Mouse (Mus musculus) intestine, postnatal 0 days (tissue): Measurements from ENCODE around the gene Pak3. TPM values are rescaled to one million over a fixed set of nuclear protein-coding genes. Genes with fewer than 3 reads are reported as not detected.

Source experiments
- ATAC-seq: fragments of 200-750 bp; cut with Nextera tagmentation; 2 replicates; pipeline ENCODE4 v1.8.0; 2017; ENCODE audit warnings: mild to moderate bottlenecking, moderate TSS enrichment, moderate library complexity
- H3K27ac ChIP-seq: fragments of 300-500 bp; sonication (generic); 2 replicates; pipeline ENCODE4 v1.5.1; 2014; ENCODE audit warnings: mild to moderate bottlenecking, low read depth, low read length, moderate library complexity
- H3K27me3 ChIP-seq: fragments of 300-500 bp; sonication (generic); replicated peaks from 2 replicates; pipeline ENCODE4 v1.6.1; 2014; ENCODE audit warnings: low read length, mixed read lengths; ENCODE audit not compliant: control insufficient read depth, insufficient read depth
- H3K36me3 ChIP-seq: fragments of 300-500 bp; sonication (generic); 2 replicates; pipeline ENCODE4 v1.6.1; 2014; ENCODE audit warnings: mild to moderate bottlenecking, moderate library complexity; ENCODE audit not compliant: control insufficient read depth, insufficient read depth
- H3K4me1 ChIP-seq: fragments of 300-500 bp; sonication (generic); replicated peaks from 2 replicates; pipeline ENCODE4 v1.6.1; 2014; ENCODE audit warnings: antibody characterized with exemption, low read length, mixed read lengths; ENCODE audit not compliant: control insufficient read depth, insufficient read depth
- H3K4me2 ChIP-seq: fragments of 300-500 bp; sonication (generic); replicated peaks from 2 replicates; pipeline ENCODE4 v1.6.1; 2014; ENCODE audit warnings: low read depth, mild to moderate bottlenecking, moderate library complexity
- H3K4me3 ChIP-seq: fragments of 300-500 bp; sonication (generic); 2 replicates; pipeline ENCODE4 v1.5.1; 2014; ENCODE audit warnings: low read depth, low read length
- H3K9ac ChIP-seq: fragments of 300-500 bp; sonication (generic); 2 replicates; pipeline ENCODE4 v1.6.1; 2014; ENCODE audit warnings: mild to moderate bottlenecking, low read depth, low read length
- H3K9me3 ChIP-seq: fragments of 300-500 bp; sonication (generic); 2 replicates; pipeline ENCODE4 v1.6.1; 2016; ENCODE audit warnings: mixed run types; ENCODE audit not compliant: control insufficient read depth
- CTCF ChIP-seq: sonication (generic); IDR thresholded peaks from 2 replicates; pipeline ENCODE4 v1.5.1; 2016; ENCODE audit warnings: low read depth, mild to moderate bottlenecking, control low read depth, antibody characterized with exemption, moderate library complexity
- WGBS: fragments of 180-500 bp; shearing (Covaris S2); extraction: QIAGEN DNeasy Blood & Tissue Kit; methylation state at CpG from one replicate; pipeline ENCODE4 v1.1.7; 2014; 5-methylcytosine and 5-hydroxymethylcytosine counted together
- polyA plus RNA-seq: library from polyadenylated mRNA; unstranded; fragments of >200 nt; fragmentation: Nextera tagmentation; extraction: Ambion mirVana; gene quantifications from 2 replicates; pipeline ENCODE4 v1.2.1, GENCODE M21; 2015

The Pak3 gene
- polyA plus RNA-seq, 1 experiment from 2014 or later, result 3.1 TPM

GRCm38 (mm10) chrX:143520195-143520594 is 1.8 kb downstream of the Pak3 start:
- TF ChIP-seq CTCF, result no peak
- Histone ChIP-seq H3K36me3 (no peaks in the 10 kb centered on the region), H3K4me3 (no peak overlapping the region), H3K27ac (no peak overlapping the region), H3K9ac (no peak overlapping the region), H3K4me2 (no peak overlapping the region), H3K4me1 (no peaks in the 10 kb centered on the region), H3K9me3 (no peaks in the 10 kb centered on the region), H3K27me3 (no peaks in the 10 kb centered on the region)
- no peak for ATAC-seq
- 53% methylated on average over 1 of the region's 1 CpGs for WGBS

GRCm38 (mm10) chrX:143532331-143532730 is 13.9 kb downstream of the Pak3 start:
- H3K4me1 ChIP-seq, result no peaks in the 10 kb centered on the region
- 79% methylated on average over 3 of the region's 3 CpGs for WGBS
- no peak overlapping the region for H3K9ac ChIP-seq
- H3K4me2 ChIP-seq, result no peak overlapping the region
- no peaks in the 10 kb centered on the region for H3K36me3 ChIP-seq
- no peak overlapping the region for H3K4me3 ChIP-seq
- TF ChIP-seq CTCF, result no peak
- no peak for ATAC-seq
- H3K9me3 ChIP-seq, result no peaks in the 10 kb centered on the region
- H3K27me3 ChIP-seq, result no peaks in the 10 kb centered on the region
- no peak overlapping the region for H3K27ac ChIP-seq

GRCm38 (mm10) chrX:143533574-143533973 is 15.2 kb downstream of the Pak3 start:
- no peak overlapping the region for H3K27ac ChIP-seq
- 84% methylated on average over 3 of the region's 3 CpGs for WGBS
- no peak for TF ChIP-seq CTCF
- no peaks in the 10 kb centered on the region for H3K9me3 ChIP-seq
- no peaks in the 10 kb centered on the region for H3K36me3 ChIP-seq
- H3K9ac ChIP-seq, result no peak overlapping the region
- H3K4me3 ChIP-seq, result no peak overlapping the region
- no peak overlapping the region for H3K4me2 ChIP-seq
- H3K27me3 ChIP-seq, result no peaks in the 10 kb centered on the region
- no peaks in the 10 kb centered on the region for H3K4me1 ChIP-seq
- ATAC-seq, result no peak

- no peak overlapping the region for H3K4me2 ChIP-seq
- 70% methylated on average over 2 of the region's 2 CpGs for WGBS
- no peak overlapping the region for H3K4me3 ChIP-seq
- TF ChIP-seq CTCF, result no peak
- H3K4me1 ChIP-seq, result no peaks in the 10 kb centered on the region
- H3K9ac ChIP-seq, result no peak overlapping the region
- no peak for ATAC-seq
- no peaks in the 10 kb centered on the region for H3K36me3 ChIP-seq
- no peaks in the 10 kb centered on the region for H3K9me3 ChIP-seq
- H3K27ac ChIP-seq, result no peak overlapping the region
- H3K27me3 ChIP-seq, result no peaks in the 10 kb centered on the region
These were observed 24.4 kb downstream of the Pak3 start for GRCm38 (mm10) chrX:143542756-143543155.

GRCm38 (mm10) chrX:143543186-143543793 is 24.9 kb downstream of the Pak3 start:
- H3K36me3 ChIP-seq, result no peaks in the 10 kb centered on the region
- H3K4me1 ChIP-seq, result no peaks in the 10 kb centered on the region
- ATAC-seq, result no peak
- H3K9ac ChIP-seq, result no peak overlapping the region
- no peak for TF ChIP-seq CTCF
- no peak overlapping the region for H3K27ac ChIP-seq
- no peak overlapping the region for H3K4me3 ChIP-seq
- no peak overlapping the region for H3K4me2 ChIP-seq
- WGBS, result 55% methylated on average over 7 of the region's 7 CpGs
- no peaks in the 10 kb centered on the region for H3K27me3 ChIP-seq
- H3K9me3 ChIP-seq, result no peaks in the 10 kb centered on the region

GRCm38 (mm10) chrX:143573691-143574090 is 55.3 kb downstream of the Pak3 start:
- no peaks in the 10 kb centered on the region for H3K27me3 ChIP-seq
- no peak overlapping the region for H3K4me2 ChIP-seq
- no peaks in the 10 kb centered on the region for H3K9me3 ChIP-seq
- no peak for ATAC-seq
- 71% methylated on average over 2 of the region's 2 CpGs for WGBS
- no peaks in the 10 kb centered on the region for H3K36me3 ChIP-seq
- H3K27ac ChIP-seq, result no peak overlapping the region
- H3K4me3 ChIP-seq, result no peak overlapping the region
- no peak overlapping the region for H3K9ac ChIP-seq
- no peak for TF ChIP-seq CTCF
- no peaks in the 10 kb centered on the region for H3K4me1 ChIP-seq

GRCm38 (mm10) chrX:143579925-143580324 is 61.5 kb downstream of the Pak3 start:
- H3K4me3 ChIP-seq, result no peak overlapping the region
- H3K36me3 ChIP-seq, result no peaks in the 10 kb centered on the region
- H3K27me3 ChIP-seq, result no peaks in the 10 kb centered on the region
- no peak for ATAC-seq
- H3K4me1 ChIP-seq, result no peaks in the 10 kb centered on the region
- no peak overlapping the region for H3K4me2 ChIP-seq
- TF ChIP-seq CTCF, result no peak
- H3K9ac ChIP-seq, result no peak overlapping the region
- WGBS, result 69% methylated on average over 2 of the region's 2 CpGs
- H3K27ac ChIP-seq, result no peak overlapping the region
- no peaks in the 10 kb centered on the region for H3K9me3 ChIP-seq
